In the genomic region with DNA sequence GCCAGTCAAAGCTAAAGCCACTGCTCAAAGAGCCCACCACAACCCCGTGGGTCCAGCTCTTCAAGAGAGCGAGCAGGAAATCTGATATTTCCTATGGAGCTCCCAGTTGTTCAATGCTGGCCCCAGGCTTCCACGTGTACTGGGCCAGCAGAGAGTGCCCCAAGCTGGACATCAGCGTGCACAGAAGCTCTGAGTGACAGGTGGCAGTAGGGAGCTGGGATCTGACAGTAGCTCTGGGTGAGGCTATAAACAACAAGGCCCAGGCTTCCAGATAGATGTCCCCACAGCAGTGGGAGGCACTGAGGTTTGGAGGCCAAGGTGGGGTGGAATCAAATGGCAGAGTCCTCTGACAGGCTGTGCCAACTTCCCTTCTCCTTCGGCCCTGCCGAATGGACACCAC, we compare ENCODE assay signal across 11 mouse cellular contexts.
A peak's percentile ranks its signal among the peaks of the same experiment; 100 is the strongest.
DNase-seq lines count a peak whose midpoint lies in the region; ATAC-seq and TF ChIP-seq lines count a peak whose summit lies in the region.
"Had no signal": no experiment of that assay in that cellular context is flagged by ENCODE, and none has a peak within 500 bp of the region (broad histone marks: within the 10 kb centered on the region; RNA-seq: fewer than 3 reads in every experiment).

No protein-coding gene starts in this region.

- H3K4me3 ChIP-seq in gastrocnemius, adult 2 months, result no peak overlapping the region; the same call in 1 of the 2 replicates
- no peak overlapping the region for H3K4me3 ChIP-seq in layer of hippocampus, adult 2 months
- H3K4me3 ChIP-seq in MEL (ENCODE audit: control insufficient read depth in 1 of 2, insufficient read depth in 1 of 2, low read depth in 2 of 2, low read length in 2 of 2), result no peak overlapping the region
- H3K4me3 ChIP-seq in embryonic facial prominence, embryonic 15.5 days (replicated peaks), result no peak overlapping the region
- H3K4me3 ChIP-seq: left cerebral cortex, adult 2 months had no signal

- no peak for ATAC-seq in embryonic facial prominence, embryonic 15.5 days (ENCODE audit: insufficient number of reproducible peaks, low FRiP score, low TSS enrichment, low read depth)
- no peak for ATAC-seq in megakaryocyte, adult 5-6 weeks (ENCODE audit: poor library complexity, severe bottlenecking)

- DNase-seq in gastrocnemius, adult 2 months, result peak; percentile 78
- DNase-seq in gastrocnemius, postnatal 4 days (ENCODE audit: low spot score in 2 of 2), result no peak
- DNase-seq in layer of hippocampus, adult 2 months (ENCODE audit: low spot score in 2 of 2), result no peak
- DNase-seq in layer of hippocampus, adult 11-12 months (ENCODE audit: low spot score), result no peak
- DNase-seq in MEL (ENCODE audit: low read depth, low spot score), result no peak
- no peak for DNase-seq in adrenal gland, postnatal 36 days
- DNase-seq: kidney, postnatal 25 days had no signal

- H3K36me3 ChIP-seq in MEL (ENCODE audit: control insufficient read depth in 1 of 2, insufficient read depth in 2 of 2, low read length in 2 of 2), result no peaks in the 10 kb centered on the region
- 0 out of 2 replicates have a peak, but pooled peaks cover 12% of the 10 kb centered on the region for H3K36me3 ChIP-seq in embryonic facial prominence, embryonic 15.5 days

- intact Hi-C loops in gastrocnemius, adult 2 months (cut with DNase I), result no loop called here

- H3K79me2 ChIP-seq in MEL (ENCODE audit: control insufficient read depth, insufficient read depth, low read length, poor library complexity), result no peaks in the 10 kb centered on the region

- TF ChIP-seq CTCF in gastrocnemius, adult 2 months (IDR thresholded peaks at IDR 0.05), result peak; percentile 40; the same call in 1 of the 2 replicates
- peak; percentile 44 for TF ChIP-seq CTCF in layer of hippocampus, adult 2 months (conservative IDR thresholded peaks at IDR 0.05)
- peak in 1 of 3 experiments; percentile 13; a peak in 1 of 6 replicates for TF ChIP-seq CTCF in MEL (IDR thresholded peaks at IDR 0.05 in 2 of 3, conservative IDR thresholded peaks at IDR 0.05 in 1 of 3; ENCODE audit: control insufficient read depth in 1 of 3, insufficient read depth in 1 of 3, low read depth in 2 of 3, low read length in 3 of 3, poor library complexity in 1 of 3, severe bottlenecking in 1 of 3)

- peak overlapping the region; percentile 91 for H3K27ac ChIP-seq in gastrocnemius, adult 2 months
- H3K27ac ChIP-seq in layer of hippocampus, adult 2 months, result no peak overlapping the region
- H3K27ac ChIP-seq in MEL (ENCODE audit: control insufficient read depth, low read depth, low read length), result no peak overlapping the region
- H3K27ac ChIP-seq in embryonic facial prominence, embryonic 15.5 days (replicated peaks), result peak overlapping the region; percentile 29; the same call in 1 of the 2 replicates
- H3K27ac ChIP-seq: hindbrain, embryonic 14.5 days; left cerebral cortex, adult 2 months had no signal

- no peaks in the 10 kb centered on the region for H3K27me3 ChIP-seq in MEL (ENCODE audit: control insufficient read depth in 1 of 2, insufficient read depth in 2 of 2, low read length in 2 of 2)
- no peaks in the 10 kb centered on the region for H3K27me3 ChIP-seq in embryonic facial prominence, embryonic 15.5 days

- no peak for TF ChIP-seq EP300 in MEL (IDR thresholded peaks at IDR 0.05; ENCODE audit: low read depth in 1 of 2, low read length in 2 of 2)

- H3K4me2 ChIP-seq in embryonic facial prominence, embryonic 15.5 days (replicated peaks), result no peak overlapping the region
- H3K4me2 ChIP-seq: hindbrain, embryonic 14.5 days had no signal

- TF ChIP-seq POLR2A in MEL (IDR thresholded peaks at IDR 0.05; ENCODE audit: control insufficient read depth in 1 of 2, insufficient read depth in 1 of 2, low read depth in 1 of 2, low read length in 2 of 2, poor library complexity in 1 of 2), result no peak

- WGBS in embryonic facial prominence, embryonic 15.5 days, result 39% methylated on average over 6 of the region's 6 CpGs

- H3K4me1 ChIP-seq in MEL (ENCODE audit: control insufficient read depth in 1 of 2, insufficient read depth in 2 of 2, low read length in 2 of 2), result no peaks in the 10 kb centered on the region
- peaks cover 52% of the 10 kb centered on the region for H3K4me1 ChIP-seq in embryonic facial prominence, embryonic 15.5 days

- no peaks in the 10 kb centered on the region for H3K9me3 ChIP-seq in MEL (replicated peaks; ENCODE audit: insufficient read depth, low read length)
- no peaks in the 10 kb centered on the region for H3K9me3 ChIP-seq in embryonic facial prominence, embryonic 15.5 days (replicated peaks)

- TF ChIP-seq RAD21 in MEL (IDR thresholded peaks at IDR 0.05; ENCODE audit: low read depth, low read length), result no peak; the same call in 1 of the 2 replicates

- H3K9ac ChIP-seq in MEL (ENCODE audit: control insufficient read depth, low read depth, low read length, poor library complexity, severe bottlenecking), result no peak overlapping the region
- H3K9ac ChIP-seq in embryonic facial prominence, embryonic 15.5 days, result no peak overlapping the region
- H3K9ac ChIP-seq: hindbrain, embryonic 14.5 days had no signal

TF ChIP-seq in MEL, 35 proteins besides CTCF, POLR2A, EP300 and RAD21:
- TF ChIP-seq SMC3 (IDR thresholded peaks at IDR 0.05; ENCODE audit: low read depth, low read length) (peak; percentile 27; the same call in 1 of the 2 replicates), KAT2A (conservative IDR thresholded peaks at IDR 0.05; ENCODE audit: low read depth, low read length) (no peak)

Comparison
In these comparisons a context has a peak if more than half of its experiments do, and no peak if none do; other contexts are left out.
1. H3K27ac ChIP-seq: peak in gastrocnemius, adult 2 months (single experiment) and embryonic facial prominence, embryonic 15.5 days (single experiment); none in layer of hippocampus, adult 2 months (single experiment) and MEL (single experiment).